Comparison of ENCODE assay signal across 16 mouse cellular contexts in the genomic region with DNA sequence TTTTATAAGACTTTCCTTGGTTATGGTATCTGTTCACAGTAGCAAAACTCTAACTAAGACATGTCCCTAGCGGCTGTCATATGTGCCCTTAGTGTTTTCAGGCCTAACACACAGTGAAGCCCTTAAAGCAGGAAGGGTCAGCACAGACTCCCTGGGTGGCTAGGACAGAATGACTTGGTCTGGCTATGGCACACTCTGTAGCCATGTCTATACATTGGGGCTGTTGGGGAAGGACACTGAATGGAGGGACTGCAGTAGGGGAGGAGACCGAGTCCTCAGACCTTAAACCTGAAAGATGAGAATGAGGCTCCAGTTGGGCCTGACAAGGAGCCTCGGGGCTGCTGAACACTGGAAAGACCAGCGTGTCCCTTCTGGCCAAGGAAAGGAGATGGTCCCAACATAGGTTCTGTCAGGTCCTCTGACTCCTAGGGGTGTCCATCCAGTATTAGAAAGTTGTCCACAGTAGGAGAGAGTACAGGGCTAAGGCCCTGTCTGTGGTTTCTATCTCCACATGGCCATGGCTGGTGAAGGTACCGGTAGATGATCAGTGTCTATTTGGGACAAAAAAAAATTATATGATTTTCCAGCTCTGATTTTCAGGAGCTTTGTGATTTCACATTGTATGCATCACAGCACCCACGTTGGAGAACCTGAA.
DNase-seq lines count a peak whose midpoint lies in the region; ATAC-seq lines count a peak whose summit lies in the region.
"Had no signal": no experiment of that assay in that cellular context is flagged by ENCODE, and none has a peak within 500 bp of the region (broad histone marks: within the 10 kb centered on the region; RNA-seq: fewer than 3 reads in every experiment).

No protein-coding gene starts in this region.

- H3K9me3 ChIP-seq in forebrain, embryonic 10.5 days, result no peaks in the 10 kb centered on the region
- H3K9me3 ChIP-seq in forebrain, embryonic 14.5 days (replicated peaks; ENCODE audit: control insufficient read depth, low read length), result no peaks in the 10 kb centered on the region
- H3K9me3 ChIP-seq in hindbrain, embryonic 15.5 days, result no peaks in the 10 kb centered on the region
- H3K9me3 ChIP-seq in hindbrain, embryonic 16.5 days (ENCODE audit: control insufficient read depth, low read length), result no peaks in the 10 kb centered on the region
- H3K9me3 ChIP-seq in embryonic facial prominence, embryonic 10.5 days, result no peaks in the 10 kb centered on the region
- H3K9me3 ChIP-seq in midbrain, embryonic 13.5 days, result no peaks in the 10 kb centered on the region
- H3K9me3 ChIP-seq: liver, embryonic 12.5 days; megakaryocyte, embryonic 14.5 days had no signal

- H3K4me3 ChIP-seq in forebrain, embryonic 10.5 days, result no peak overlapping the region
- H3K4me3 ChIP-seq in forebrain, embryonic 14.5 days (ENCODE audit: low read depth, low read length), result no peak overlapping the region
- H3K4me3 ChIP-seq in hindbrain, embryonic 15.5 days, result no peak overlapping the region
- no peak overlapping the region for H3K4me3 ChIP-seq in hindbrain, embryonic 16.5 days (ENCODE audit: low read length)
- H3K4me3 ChIP-seq in embryonic facial prominence, embryonic 10.5 days, result no peak overlapping the region
- H3K4me3 ChIP-seq in midbrain, embryonic 13.5 days (replicated peaks), result no peak overlapping the region
- H3K4me3 ChIP-seq: layer of hippocampus, adult 2 months; left cerebral cortex, adult 2 months; liver, embryonic 12.5 days; megakaryocyte, embryonic 14.5 days had no signal

- no peak overlapping the region for H3K4me2 ChIP-seq in forebrain, embryonic 14.5 days (ENCODE audit: low read length)
- H3K4me2 ChIP-seq in hindbrain, embryonic 15.5 days, result no peak overlapping the region
- no peak overlapping the region for H3K4me2 ChIP-seq in hindbrain, embryonic 16.5 days (ENCODE audit: low read length)
- no peak overlapping the region for H3K4me2 ChIP-seq in midbrain, embryonic 13.5 days (replicated peaks)
- H3K4me2 ChIP-seq: heart, embryonic 11.5 days; liver, embryonic 12.5 days had no signal

- peaks cover 15% of the 10 kb centered on the region for H3K27me3 ChIP-seq in forebrain, embryonic 10.5 days (ENCODE audit: poor library complexity, severe bottlenecking)
- H3K27me3 ChIP-seq in forebrain, embryonic 14.5 days (replicated peaks; ENCODE audit: control insufficient read depth, insufficient read depth, low read length), result no peaks in the 10 kb centered on the region
- H3K27me3 ChIP-seq in hindbrain, embryonic 15.5 days, result no peaks in the 10 kb centered on the region
- no peaks in the 10 kb centered on the region for H3K27me3 ChIP-seq in hindbrain, embryonic 16.5 days (replicated peaks; ENCODE audit: control insufficient read depth, insufficient read depth, low read length)
- H3K27me3 ChIP-seq in embryonic facial prominence, embryonic 10.5 days (replicated peaks; ENCODE audit: low read depth, poor library complexity, severe bottlenecking), result 0 out of 2 replicates have a peak, but pooled peaks cover 9% of the 10 kb centered on the region
- no peaks in the 10 kb centered on the region for H3K27me3 ChIP-seq in midbrain, embryonic 13.5 days
- H3K27me3 ChIP-seq: CH12.LX had no signal

- no peak for DNase-seq in forebrain, embryonic 10.5 days (ENCODE audit: extremely low spot score, low spot score)
- DNase-seq in forebrain, embryonic 14.5 days (ENCODE audit: low spot score), result no peak
- no peak for DNase-seq in embryonic facial prominence, embryonic 10.5 days (ENCODE audit: low spot score)
- no peak for DNase-seq in natural killer cell, adult 2 months (ENCODE audit: low spot score in 2 of 2)

- 0 out of 2 replicates have a peak overlapping the region, but pooled peaks have one; percentile 35 for H3K27ac ChIP-seq in forebrain, embryonic 10.5 days
- H3K27ac ChIP-seq in forebrain, embryonic 14.5 days (ENCODE audit: low read depth, low read length), result no peak overlapping the region
- H3K27ac ChIP-seq in hindbrain, embryonic 15.5 days (replicated peaks), result no peak overlapping the region
- H3K27ac ChIP-seq in hindbrain, embryonic 16.5 days (ENCODE audit: low read depth, low read length), result no peak overlapping the region
- H3K27ac ChIP-seq in embryonic facial prominence, embryonic 10.5 days (replicated peaks), result peak overlapping the region; percentile 81
- no peak overlapping the region for H3K27ac ChIP-seq in midbrain, embryonic 13.5 days
- H3K27ac ChIP-seq: layer of hippocampus, adult 2 months; left cerebral cortex, adult 2 months; liver, embryonic 12.5 days had no signal

- no peak overlapping the region for H3K9ac ChIP-seq in forebrain, embryonic 14.5 days (ENCODE audit: low read length)
- H3K9ac ChIP-seq in hindbrain, embryonic 15.5 days, result no peak overlapping the region
- no peak overlapping the region for H3K9ac ChIP-seq in hindbrain, embryonic 16.5 days (ENCODE audit: low read depth, low read length)
- H3K9ac ChIP-seq in midbrain, embryonic 13.5 days (replicated peaks), result no peak overlapping the region
- H3K9ac ChIP-seq: liver, embryonic 12.5 days; liver, postnatal 0 days had no signal

- no peaks in the 10 kb centered on the region for H3K4me1 ChIP-seq in forebrain, embryonic 10.5 days
- H3K4me1 ChIP-seq in forebrain, embryonic 14.5 days (ENCODE audit: control insufficient read depth, insufficient read depth, low read length), result no peaks in the 10 kb centered on the region
- H3K4me1 ChIP-seq in hindbrain, embryonic 15.5 days (replicated peaks), result no peaks in the 10 kb centered on the region
- H3K4me1 ChIP-seq in hindbrain, embryonic 16.5 days (ENCODE audit: control insufficient read depth, insufficient read depth, low read depth, low read length), result no peaks in the 10 kb centered on the region
- no peaks in the 10 kb centered on the region for H3K4me1 ChIP-seq in embryonic facial prominence, embryonic 10.5 days
- H3K4me1 ChIP-seq in midbrain, embryonic 13.5 days (replicated peaks), result no peaks in the 10 kb centered on the region
- H3K4me1 ChIP-seq: liver, embryonic 12.5 days; megakaryocyte, embryonic 14.5 days had no signal

- 75% methylated on average over 6 of the region's 6 CpGs for WGBS in forebrain, embryonic 10.5 days
- 72% methylated on average over 6 of the region's 6 CpGs for WGBS in forebrain, embryonic 14.5 days
- WGBS in hindbrain, embryonic 15.5 days, result 73% methylated on average over 6 of the region's 6 CpGs
- WGBS in hindbrain, embryonic 16.5 days, result 78% methylated on average over 6 of the region's 6 CpGs
- WGBS in embryonic facial prominence, embryonic 10.5 days, result 71% methylated on average over 6 of the region's 6 CpGs
- 72% methylated on average over 6 of the region's 6 CpGs for WGBS in midbrain, embryonic 13.5 days

- no peaks in the 10 kb centered on the region for H3K36me3 ChIP-seq in forebrain, embryonic 10.5 days (replicated peaks)
- no peaks in the 10 kb centered on the region for H3K36me3 ChIP-seq in forebrain, embryonic 14.5 days (ENCODE audit: control insufficient read depth, insufficient read depth, low read length)
- H3K36me3 ChIP-seq in hindbrain, embryonic 15.5 days, result no peaks in the 10 kb centered on the region
- H3K36me3 ChIP-seq in hindbrain, embryonic 16.5 days (ENCODE audit: control insufficient read depth, insufficient read depth, low read length), result no peaks in the 10 kb centered on the region
- H3K36me3 ChIP-seq in embryonic facial prominence, embryonic 10.5 days (replicated peaks), result no peaks in the 10 kb centered on the region
- no peaks in the 10 kb centered on the region for H3K36me3 ChIP-seq in midbrain, embryonic 13.5 days
- H3K36me3 ChIP-seq: liver, embryonic 12.5 days had no signal

- ATAC-seq in forebrain, embryonic 14.5 days, result no peak
- 0 out of 2 replicates have a peak, but pooled peaks have one; percentile 23 for ATAC-seq in hindbrain, embryonic 15.5 days (ENCODE audit: low FRiP score, low read depth)
- no peak; the same call in 1 of the 2 replicates for ATAC-seq in hindbrain, embryonic 16.5 days
- peak; percentile 53; the same call in 1 of the 2 replicates for ATAC-seq in midbrain, embryonic 13.5 days
- no peak for ATAC-seq in megakaryocyte progenitor cell, adult 5-6 weeks (replicated peaks; ENCODE audit: poor library complexity)
- ATAC-seq: activated CD4-positive, CD25-positive, alpha-beta regulatory T cell, adult 4 months; liver, embryonic 12.5 days; liver, postnatal 0 days had no signal

Comparison
In these comparisons a context has a peak if more than half of its experiments do, and no peak if none do; other contexts are left out.
1. H3K27ac ChIP-seq: peak in forebrain, embryonic 10.5 days (single experiment) and embryonic facial prominence, embryonic 10.5 days (single experiment); none in forebrain, embryonic 14.5 days (single experiment), hindbrain, embryonic 15.5 days (single experiment), hindbrain, embryonic 16.5 days (single experiment) and midbrain, embryonic 13.5 days (single experiment).
2. ATAC-seq: peak in hindbrain, embryonic 15.5 days (single experiment) and midbrain, embryonic 13.5 days (single experiment); none in forebrain, embryonic 14.5 days (single experiment), hindbrain, embryonic 16.5 days (single experiment) and megakaryocyte progenitor cell, adult 5-6 weeks (single experiment).